Mouse (Mus musculus) limb, embryonic 10.5 days (tissue): ENCODE measurements at regions not wholly inside any gene's neighbourhood (a gene's known extent, or its start where the extent isn't known, plus 50 kb on each side); places are given as distances from the start of the nearest gene placed in this dataset. TPM values are rescaled to one million over a fixed set of nuclear protein-coding genes. Genes with fewer than 3 reads are reported as not detected.

ENCODE experiments used
- DNase-seq: peaks from one replicate; pipeline ENCODE4 v3.0.0-alpha.2; 2017; ENCODE audit warnings: low spot score
- H3K27ac ChIP-seq: fragments of 300-500 bp; sonication (generic); 2 replicates; pipeline ENCODE4 v1.5.1; 2016; ENCODE audit warnings: mild to moderate bottlenecking
- H3K27me3 ChIP-seq: fragments of 300-500 bp; sonication (generic); 2 replicates; pipeline ENCODE4 v1.6.1; 2016; ENCODE audit warnings: low read depth, mild to moderate bottlenecking; ENCODE audit not compliant: poor library complexity, severe bottlenecking
- H3K36me3 ChIP-seq: fragments of 300-500 bp; sonication (generic); 2 replicates; pipeline ENCODE4 v1.6.1; 2016; ENCODE audit warnings: mild to moderate bottlenecking, moderate library complexity
- H3K4me1 ChIP-seq: fragments of 300-500 bp; sonication (generic); 2 replicates; pipeline ENCODE4 v1.6.1; 2016
- H3K4me3 ChIP-seq: fragments of 300-500 bp; sonication (generic); 2 replicates; pipeline ENCODE4 v1.5.1; 2016; ENCODE audit warnings: mild to moderate bottlenecking, moderate library complexity
- H3K9me3 ChIP-seq: fragments of 300-500 bp; sonication (generic); replicated peaks from 2 replicates; pipeline ENCODE4 v1.6.1; 2016; ENCODE audit warnings: mild to moderate bottlenecking
- WGBS: fragments of 180-500 bp; shearing (Covaris S2); methylation state at CpG from one replicate; pipeline ENCODE4 v1.1.7; 2016; 5-methylcytosine and 5-hydroxymethylcytosine counted together
- microRNA-seq: library from miRNA; unstranded; fragments of <30 nt; microRNA quantifications from one replicate; pipeline ENCODE4, GENCODE M21; 2017

GRCm38 (mm10) chr13:69417855-69418478, 115.6 kb upstream of the Nsun2 start:
- Histone ChIP-seq H3K4me1 (0 out of 2 replicates have a peak, but pooled peaks cover 6% of the 10 kb centered on the region), H3K36me3 (no peaks in the 10 kb centered on the region), H3K4me3 (no peak overlapping the region), H3K27ac (no peak overlapping the region), H3K9me3 (0 out of 2 replicates have a peak, but pooled peaks cover 2% of the 10 kb centered on the region), H3K27me3 (no peaks in the 10 kb centered on the region)
- no peak for DNase-seq
- WGBS, result 77% methylated on average over 14 of the region's 14 CpGs

- 0 out of 2 replicates have a peak, but pooled peaks cover 6% of the 10 kb centered on the region for H3K4me1 ChIP-seq
- DNase-seq, result no peak
- H3K9me3 ChIP-seq, result 0 out of 2 replicates have a peak, but pooled peaks cover 2% of the 10 kb centered on the region
- H3K4me3 ChIP-seq, result no peak overlapping the region
- no peak overlapping the region for H3K27ac ChIP-seq
- H3K27me3 ChIP-seq, result no peaks in the 10 kb centered on the region
- 92% methylated on average over 8 of the region's 8 CpGs for WGBS
- H3K36me3 ChIP-seq, result no peaks in the 10 kb centered on the region
Measured at GRCm38 (mm10) chr13:69420166-69420565, 113.4 kb upstream of the Nsun2 start.

- 0 out of 2 replicates have a peak, but pooled peaks cover 2% of the 10 kb centered on the region for H3K9me3 ChIP-seq
- H3K4me3 ChIP-seq, result no peak overlapping the region
- no peaks in the 10 kb centered on the region for H3K27me3 ChIP-seq
- no peak for DNase-seq
- H3K4me1 ChIP-seq, result 0 out of 2 replicates have a peak, but pooled peaks cover 6% of the 10 kb centered on the region
- H3K27ac ChIP-seq, result no peak overlapping the region
- no peaks in the 10 kb centered on the region for H3K36me3 ChIP-seq
Measured at GRCm38 (mm10) chr13:69421966-69422365, 111.6 kb upstream of the Nsun2 start.

GRCm38 (mm10) chr13:69426117-69426516, 107.4 kb upstream of the Nsun2 start:
- Histone ChIP-seq H3K36me3 (no peaks in the 10 kb centered on the region), H3K4me3 (no peak overlapping the region), H3K9me3 (no peaks in the 10 kb centered on the region), H3K27me3 (no peaks in the 10 kb centered on the region), H3K27ac (no peak overlapping the region), H3K4me1 (peaks cover 11% of the 10 kb centered on the region; the same call in 1 of the 2 replicates)
- WGBS, result 62% methylated on average over 6 of the region's 6 CpGs
- no peak for DNase-seq

GRCm38 (mm10) chr13:69429596-69429995, 104.0 kb upstream of the Nsun2 start:
- DNase-seq, result no peak
- Histone ChIP-seq H3K27me3 (no peaks in the 10 kb centered on the region), H3K4me3 (no peak overlapping the region), H3K36me3 (no peaks in the 10 kb centered on the region), H3K4me1 (peaks cover 20% of the 10 kb centered on the region), H3K9me3 (no peaks in the 10 kb centered on the region), H3K27ac (no peak overlapping the region)
- WGBS, result 25% methylated on average over 5 of the region's 5 CpGs

- Histone ChIP-seq H3K27ac (peak overlapping the region; percentile 34; the same call in 1 of the 2 replicates), H3K9me3 (no peaks in the 10 kb centered on the region), H3K36me3 (no peaks in the 10 kb centered on the region), H3K27me3 (no peaks in the 10 kb centered on the region), H3K4me1 (peaks cover 25% of the 10 kb centered on the region), H3K4me3 (no peak overlapping the region)
- WGBS, result 75% methylated on average over 8 of the region's 8 CpGs
- no peak for DNase-seq
Measured at GRCm38 (mm10) chr13:69433461-69434323, 99.9 kb upstream of the Nsun2 start.

- no peaks in the 10 kb centered on the region for H3K36me3 ChIP-seq
Measured at GRCm38 (mm10) chr13:69439486-69439885, 94.1 kb upstream of the Nsun2 start.

GRCm38 (mm10) chr13:69441798-69442197, 91.7 kb upstream of the Nsun2 start:
- Histone ChIP-seq H3K9me3 (no peaks in the 10 kb centered on the region), H3K36me3 (no peaks in the 10 kb centered on the region), H3K27me3 (no peaks in the 10 kb centered on the region), H3K4me1 (peaks cover 20% of the 10 kb centered on the region), H3K4me3 (no peak overlapping the region), H3K27ac (no peak overlapping the region)
- WGBS, result 51% methylated on average over 1 of the region's 1 CpGs
- DNase-seq, result no peak

More at GRCm38 (mm10) chr13:69439486-69439885, 94.1 kb upstream of the Nsun2 start:
- no peaks in the 10 kb centered on the region for H3K9me3 ChIP-seq
- peaks cover 26% of the 10 kb centered on the region for H3K4me1 ChIP-seq
- H3K4me3 ChIP-seq, result no peak overlapping the region
- no peak overlapping the region for H3K27ac ChIP-seq
- DNase-seq, result no peak
- H3K27me3 ChIP-seq, result no peaks in the 10 kb centered on the region
- 89% methylated on average over 9 of the region's 9 CpGs for WGBS

GRCm38 (mm10) chr13:69445611-69446010, 87.9 kb upstream of the Nsun2 start:
- peaks cover 14% of the 10 kb centered on the region for H3K4me1 ChIP-seq
- H3K4me3 ChIP-seq, result no peak overlapping the region
- H3K27ac ChIP-seq, result no peak overlapping the region
- 88% methylated on average over 4 of the region's 4 CpGs for WGBS
- H3K9me3 ChIP-seq, result no peaks in the 10 kb centered on the region
- no peaks in the 10 kb centered on the region for H3K27me3 ChIP-seq
- DNase-seq, result no peak
- no peaks in the 10 kb centered on the region for H3K36me3 ChIP-seq

Small RNA genes in the stretch of these regions (microRNA-seq; reads per million reads assigned to microRNA genes)
- not detected for gene Gm44375
